Mouse (Mus musculus) small intestine, adult 2 months (tissue): ENCODE measurements around the gene Slc9a3r1.

Source experiments
- CTCF ChIP-seq: fragments of 200-500 bp; IDR thresholded peaks from 2 replicates; pipeline ENCODE4 v1.5.1; 2012; ENCODE audit warnings: low read depth, mild to moderate bottlenecking, control low read depth, inconsistent platforms, low read length, moderate library complexity, mixed read lengths; ENCODE audit not compliant: insufficient replicate concordance, insufficient read length; ENCODE audit errors: extremely low read depth
- POLR2A ChIP-seq: fragments of 200-500 bp; IDR thresholded peaks from 2 replicates; pipeline ENCODE4 v1.6.1; 2012; ENCODE audit warnings: low read depth, mild to moderate bottlenecking, control low read depth, inconsistent platforms, low read length, moderate library complexity

DNA sequence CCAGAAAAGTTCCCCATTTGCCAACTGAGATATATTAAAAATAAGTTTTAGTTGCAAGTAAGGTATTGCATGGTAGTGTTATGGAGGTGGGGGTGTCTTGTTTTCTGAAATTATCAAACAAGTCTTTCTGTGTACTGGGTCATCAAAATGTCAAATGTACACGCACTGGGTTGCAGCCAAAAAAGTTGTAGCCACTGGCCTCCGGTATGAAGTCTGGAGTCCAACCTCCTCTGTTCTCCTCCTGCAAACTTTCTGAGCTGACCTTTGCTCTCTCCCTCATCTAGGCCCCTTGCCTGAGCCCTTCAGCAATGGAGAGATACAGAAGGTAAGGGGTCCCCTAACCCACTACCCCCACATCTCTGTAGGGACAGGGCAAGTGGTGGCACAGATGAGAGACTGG is 15.6 kb downstream of the Slc9a3r1 start:
- TF ChIP-seq CTCF (no peak), POLR2A (no peak)
